Mouse (Mus musculus): Measurements from ENCODE around the gene Sorl1.

GRCm38 (mm10) chr9:42033291-42034115 lies 90.6 kb downstream of the Sorl1 start:
- TF ChIP-seq GATA1 (IDR thresholded peaks at IDR 0.05; ENCODE audit: low read length), result no peak
- TF ChIP-seq TAL1 (IDR thresholded peaks at IDR 0.05; ENCODE audit: low read length), result no peak
